Mouse (Mus musculus) thymus, postnatal 25 days (tissue): ENCODE data around the gene Kcnn3.

Source experiments
- DNase-seq: peaks from one replicate; pipeline ENCODE4 v3.0.0; 2022

Kcnn3 gene

GRCm38 (mm10) chr3:89570362-89570761, 50.4 kb downstream of the Kcnn3 start:
- DNase-seq: no peak

- peak; percentile 25 for DNase-seq
Measured at GRCm38 (mm10) chr3:89574260-89574659, 54.3 kb downstream of the Kcnn3 start.

GRCm38 (mm10) chr3:89576381-89576780, 56.4 kb downstream of the Kcnn3 start:
- no peak for DNase-seq

- no peak for DNase-seq
Measured at GRCm38 (mm10) chr3:89577154-89577553, 57.2 kb downstream of the Kcnn3 start.

GRCm38 (mm10) chr3:89578083-89578482, 58.1 kb downstream of the Kcnn3 start:
- DNase-seq: no peak

- no peak for DNase-seq
Measured at GRCm38 (mm10) chr3:89578803-89579202, 58.8 kb downstream of the Kcnn3 start.

- DNase-seq: no peak
Measured at GRCm38 (mm10) chr3:89584254-89584653, 64.3 kb downstream of the Kcnn3 start.

- DNase-seq: peak; percentile 67
Measured at GRCm38 (mm10) chr3:89588436-89588835, 68.5 kb downstream of the Kcnn3 start.

GRCm38 (mm10) chr3:89589321-89589720, 69.4 kb downstream of the Kcnn3 start:
- no peak for DNase-seq

GRCm38 (mm10) chr3:89590386-89590785, 70.4 kb downstream of the Kcnn3 start:
- DNase-seq: no peak

GRCm38 (mm10) chr3:89591461-89591860, 71.5 kb downstream of the Kcnn3 start:
- DNase-seq: no peak

GRCm38 (mm10) chr3:89592809-89593208, 72.8 kb downstream of the Kcnn3 start:
- DNase-seq: no peak

- DNase-seq: no peak
Measured at GRCm38 (mm10) chr3:89593524-89593923, 73.6 kb downstream of the Kcnn3 start.

GRCm38 (mm10) chr3:89598361-89598760, 78.4 kb downstream of the Kcnn3 start:
- DNase-seq: no peak

- no peak for DNase-seq
Measured at GRCm38 (mm10) chr3:89598967-89599366, 79.0 kb downstream of the Kcnn3 start.

- DNase-seq: no peak
Measured at GRCm38 (mm10) chr3:89601060-89601459, 81.1 kb downstream of the Kcnn3 start.

GRCm38 (mm10) chr3:89603300-89603699, 83.3 kb downstream of the Kcnn3 start:
- DNase-seq: no peak

GRCm38 (mm10) chr3:89605235-89605634, 85.3 kb downstream of the Kcnn3 start:
- DNase-seq: no peak

GRCm38 (mm10) chr3:89607327-89607726, 87.4 kb downstream of the Kcnn3 start:
- no peak for DNase-seq

- DNase-seq: peak; percentile 48
Measured at GRCm38 (mm10) chr3:89612048-89612447, 92.1 kb downstream of the Kcnn3 start.

GRCm38 (mm10) chr3:89613526-89614523, 93.9 kb downstream of the Kcnn3 start:
- DNase-seq: no peak

GRCm38 (mm10) chr3:89616861-89617260, 96.9 kb downstream of the Kcnn3 start:
- DNase-seq: peak; percentile 18

- no peak for DNase-seq
Measured at GRCm38 (mm10) chr3:89617360-89617759, 97.4 kb downstream of the Kcnn3 start.

- no peak for DNase-seq
Measured at GRCm38 (mm10) chr3:89622825-89623224, 102.9 kb downstream of the Kcnn3 start.

- DNase-seq: no peak
Measured at GRCm38 (mm10) chr3:89623531-89623930, 103.6 kb downstream of the Kcnn3 start.
